Mouse (Mus musculus) cerebellum, adult 9-11 months (tissue): ENCODE data around the gene Cdhr4.
"Not testable (repeated sequence)": the region's sequence is repeated elsewhere in the genome, so short reads cannot be mapped to it uniquely, and the experiment has no call there.

Source experiments
- DNase-seq: peaks from one replicate; pipeline ENCODE4 v3.0.0; 2022

Gene Cdhr4

DNA sequence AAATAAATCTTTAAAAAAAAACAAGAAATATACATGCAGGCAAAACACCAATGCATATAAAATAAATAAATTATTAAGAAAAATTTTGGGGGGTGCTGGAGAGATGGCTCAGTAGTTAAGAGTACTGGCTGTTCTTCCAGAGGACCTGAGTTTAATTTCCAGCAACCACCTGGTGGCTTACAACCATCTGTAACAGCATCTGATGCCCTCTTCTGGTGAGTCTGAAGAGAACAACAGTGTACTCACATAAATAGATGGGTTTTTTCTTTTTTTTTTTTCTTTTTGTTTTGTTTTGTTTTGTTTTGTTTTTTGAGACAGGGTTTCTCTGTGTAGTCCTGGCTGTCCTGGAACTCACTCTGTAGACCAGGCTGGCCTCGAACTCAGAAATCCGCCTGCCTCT lies 21.3 kb downstream of the Cdhr4 start:
- DNase-seq = not testable (repeated sequence)

DNA sequence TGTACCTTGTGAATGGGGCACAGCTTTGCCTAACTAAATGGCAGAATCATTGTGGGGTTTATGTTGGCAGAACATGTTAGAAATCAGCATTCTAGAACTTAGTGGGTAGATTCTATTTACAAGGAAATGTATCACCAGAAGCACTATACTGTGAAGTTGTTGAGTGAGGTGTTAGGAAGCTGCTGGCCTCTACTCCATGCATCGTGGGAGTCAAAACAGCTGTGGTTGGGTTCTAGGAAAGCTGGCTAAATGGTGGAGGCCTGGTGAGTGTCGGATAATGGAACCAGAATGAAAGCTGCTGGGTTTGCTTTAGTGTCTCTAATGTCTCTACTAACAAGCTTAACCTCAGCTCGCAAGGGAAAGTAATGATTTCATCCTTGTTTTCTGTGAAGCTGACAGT lies 24.8 kb downstream of the Cdhr4 start:
- DNase-seq = no peak

DNA sequence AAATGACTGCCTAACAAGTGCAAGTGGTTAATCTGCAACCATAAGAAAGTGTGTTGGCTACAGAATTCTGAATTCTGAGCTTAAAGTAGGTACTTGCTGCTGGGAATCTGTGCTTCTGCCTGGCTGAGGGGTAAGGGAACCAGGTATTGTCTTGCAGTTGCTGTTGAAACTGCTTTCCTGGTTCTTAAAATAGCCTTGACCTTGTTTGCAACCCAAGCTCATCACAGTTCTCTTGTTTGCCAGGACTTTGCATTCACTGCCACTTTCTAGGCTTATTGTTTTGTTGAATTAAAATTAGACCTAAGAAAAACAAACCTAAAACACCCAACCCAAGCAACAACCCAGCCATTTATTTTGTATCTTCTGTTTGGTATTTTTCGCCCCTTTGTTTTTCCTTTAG lies 28.4 kb downstream of the Cdhr4 start:
- no peak for DNase-seq

DNA sequence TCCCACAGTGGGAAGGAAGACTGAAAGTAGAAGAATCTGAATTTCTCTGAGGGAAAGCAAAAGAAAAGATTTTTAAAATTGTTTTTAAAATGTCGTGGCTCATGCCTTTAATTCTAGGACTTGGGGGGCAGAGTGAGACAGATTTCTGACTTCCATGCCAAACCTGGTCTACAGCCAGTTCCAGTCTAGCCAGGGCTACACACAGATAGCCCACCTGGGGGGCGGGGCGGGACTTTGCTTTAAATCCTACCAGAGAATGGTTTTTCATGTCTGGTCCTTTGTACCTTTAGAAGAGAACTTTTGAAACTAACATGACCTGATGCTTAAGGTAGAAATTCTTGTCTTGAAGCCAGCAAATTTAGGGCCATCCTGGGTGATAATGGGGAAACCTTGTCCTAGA lies 30.9 kb downstream of the Cdhr4 start:
- peak; percentile 28 for DNase-seq

DNA sequence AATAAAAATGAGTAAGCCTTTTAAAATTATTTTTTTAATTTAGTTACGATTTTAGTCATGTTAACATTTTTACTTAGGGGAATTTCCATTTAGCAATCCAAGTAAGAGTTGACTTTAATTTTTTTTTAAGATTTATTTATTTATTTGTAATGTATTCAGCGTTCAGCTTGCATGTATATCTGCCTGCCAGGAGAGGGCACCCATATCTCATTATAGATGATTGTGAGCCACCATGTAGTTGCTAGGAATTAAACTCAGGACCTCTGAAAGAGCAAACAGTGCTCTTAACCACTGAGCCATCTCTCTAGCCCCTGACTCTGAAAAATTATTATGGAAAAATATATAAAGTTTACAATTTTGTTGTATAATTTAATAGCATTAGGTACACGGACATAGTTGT lies 34.3 kb downstream of the Cdhr4 start:
- no peak for DNase-seq

DNA sequence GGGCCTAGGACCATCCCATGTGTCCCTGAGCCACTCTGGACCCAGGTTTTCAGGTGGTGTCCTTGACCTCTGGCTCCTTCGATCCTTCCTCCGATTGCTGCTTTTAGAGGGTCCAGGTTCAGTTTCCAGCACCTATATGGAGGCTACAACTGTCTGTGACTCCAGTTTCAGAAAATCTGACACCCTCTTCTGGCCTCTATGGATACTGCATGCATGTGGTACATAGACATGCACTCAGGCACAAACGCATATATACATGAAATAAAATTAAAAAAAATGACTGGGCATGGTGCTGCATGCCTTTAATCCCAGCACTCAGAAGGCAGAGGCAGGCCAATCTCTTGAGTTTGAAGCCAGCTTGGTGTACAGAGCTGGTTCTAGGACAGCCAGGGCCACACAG lies 35.6 kb downstream of the Cdhr4 start:
- no peak for DNase-seq

DNA sequence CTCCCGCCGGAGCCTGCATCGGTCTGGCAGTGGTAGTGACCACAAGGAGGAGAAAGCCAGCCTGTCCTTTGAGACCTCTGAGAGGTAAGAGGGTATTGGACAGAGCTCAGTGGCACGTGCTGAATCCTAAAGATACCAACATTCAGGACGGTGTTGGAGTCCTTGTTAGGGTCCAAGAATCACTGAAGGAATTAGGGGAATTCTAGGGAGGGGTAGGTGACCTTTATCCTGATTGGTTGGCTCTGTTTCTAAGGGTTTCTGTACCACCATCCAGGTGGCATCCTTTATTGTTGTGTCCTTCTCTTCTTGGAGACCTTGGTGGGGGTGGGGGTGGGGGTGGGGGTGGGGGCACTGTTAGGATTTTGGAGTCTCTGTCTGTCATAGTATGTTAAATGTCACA lies 39.8 kb downstream of the Cdhr4 start:
- DNase-seq = no peak

DNA sequence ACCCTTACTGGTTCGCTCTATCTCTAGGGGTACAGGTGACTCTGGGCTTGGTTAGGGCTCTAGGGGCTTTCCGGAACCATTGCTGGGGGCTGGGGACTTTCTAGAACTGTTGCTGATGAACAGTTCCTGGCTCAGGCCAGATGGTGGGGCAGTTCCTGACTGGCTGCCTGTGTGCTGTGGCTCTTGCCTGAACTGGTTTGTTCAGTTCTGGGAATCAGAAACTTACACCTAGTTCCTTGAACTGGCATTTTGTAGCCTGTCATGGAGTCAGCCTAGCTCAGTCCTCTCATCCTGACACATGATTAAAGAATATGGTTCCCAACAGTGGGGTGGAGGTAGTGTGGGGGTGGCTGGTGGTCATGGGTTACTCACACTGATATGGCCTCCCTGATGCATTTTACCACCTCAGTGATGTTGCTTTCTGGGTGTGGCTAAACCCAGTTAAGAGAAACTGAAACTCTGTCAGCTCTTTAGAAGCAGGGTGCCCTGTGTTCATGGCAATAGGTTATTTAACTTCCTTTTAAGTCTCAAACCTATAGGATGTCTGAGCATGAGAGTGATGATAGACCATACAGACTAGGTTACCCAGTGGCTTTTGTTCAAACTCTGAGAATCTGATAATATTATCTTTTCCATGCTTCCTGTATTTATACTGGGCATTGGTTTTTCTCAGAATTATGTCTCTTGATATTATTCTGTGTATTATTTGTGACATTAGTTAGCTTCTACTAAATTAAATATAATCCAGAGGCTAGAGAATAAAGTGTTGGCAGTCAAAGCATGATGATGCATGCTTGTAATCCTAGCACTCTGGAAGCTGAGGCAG lies 43.2 kb downstream of the Cdhr4 start:
- DNase-seq = no peak

DNA sequence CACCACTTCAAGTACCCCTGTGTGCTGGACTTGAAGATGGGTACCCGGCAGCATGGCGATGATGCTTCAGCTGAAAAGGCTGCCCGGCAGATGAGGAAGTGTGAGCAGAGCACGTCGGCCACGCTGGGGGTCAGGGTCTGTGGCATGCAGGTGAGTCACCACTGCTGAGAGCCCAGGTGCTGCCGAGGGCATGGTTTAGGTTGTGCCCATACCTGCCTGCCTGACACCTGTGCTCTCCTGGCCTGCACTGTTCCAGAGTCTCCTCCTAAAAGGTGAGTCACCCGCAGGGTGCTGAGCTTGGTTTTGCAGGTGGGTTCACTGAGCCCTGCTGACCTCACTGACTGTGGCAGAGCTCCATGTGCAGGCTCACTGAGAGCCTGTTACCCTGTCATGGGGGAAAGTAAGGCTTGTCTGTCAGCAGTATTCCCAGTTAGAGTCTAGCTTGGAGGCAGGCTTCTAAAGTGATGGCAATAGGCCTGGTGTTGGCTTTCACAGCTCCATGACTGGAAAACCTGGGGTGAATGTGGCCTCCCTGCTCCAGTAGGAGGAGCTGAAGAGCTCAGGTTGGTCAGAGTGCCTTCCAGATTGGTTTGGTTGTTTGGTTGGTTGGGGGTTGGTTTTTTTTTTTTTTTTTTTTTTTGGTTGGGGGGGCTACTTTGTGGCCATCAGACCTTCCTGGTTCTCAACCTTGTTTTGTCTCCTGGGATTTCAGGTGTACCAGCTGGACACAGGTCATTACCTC lies 52.6 kb downstream of the Cdhr4 start:
- peak; percentile 24 for DNase-seq

DNA sequence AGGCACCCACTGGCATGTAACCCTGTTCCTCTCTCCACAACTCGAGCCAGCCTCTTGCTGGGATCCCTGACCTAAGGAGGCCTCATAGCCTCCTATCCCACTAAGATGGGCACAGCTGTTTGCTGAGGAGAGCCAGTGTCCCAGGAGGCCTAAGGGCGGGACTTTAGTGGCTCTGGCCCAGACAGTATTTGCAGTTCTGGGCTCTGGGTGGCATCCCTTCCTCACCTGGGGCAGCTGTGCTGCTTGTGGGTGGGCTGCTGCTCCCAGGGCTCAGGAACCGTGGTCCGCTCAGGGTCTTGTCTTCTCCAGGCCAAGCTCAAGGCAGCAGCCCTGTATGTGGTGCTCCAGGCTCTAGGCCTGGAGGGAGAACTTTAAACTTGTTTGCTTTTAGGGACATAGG lies 54.3 kb downstream of the Cdhr4 start:
- DNase-seq = peak; percentile 34

DNA sequence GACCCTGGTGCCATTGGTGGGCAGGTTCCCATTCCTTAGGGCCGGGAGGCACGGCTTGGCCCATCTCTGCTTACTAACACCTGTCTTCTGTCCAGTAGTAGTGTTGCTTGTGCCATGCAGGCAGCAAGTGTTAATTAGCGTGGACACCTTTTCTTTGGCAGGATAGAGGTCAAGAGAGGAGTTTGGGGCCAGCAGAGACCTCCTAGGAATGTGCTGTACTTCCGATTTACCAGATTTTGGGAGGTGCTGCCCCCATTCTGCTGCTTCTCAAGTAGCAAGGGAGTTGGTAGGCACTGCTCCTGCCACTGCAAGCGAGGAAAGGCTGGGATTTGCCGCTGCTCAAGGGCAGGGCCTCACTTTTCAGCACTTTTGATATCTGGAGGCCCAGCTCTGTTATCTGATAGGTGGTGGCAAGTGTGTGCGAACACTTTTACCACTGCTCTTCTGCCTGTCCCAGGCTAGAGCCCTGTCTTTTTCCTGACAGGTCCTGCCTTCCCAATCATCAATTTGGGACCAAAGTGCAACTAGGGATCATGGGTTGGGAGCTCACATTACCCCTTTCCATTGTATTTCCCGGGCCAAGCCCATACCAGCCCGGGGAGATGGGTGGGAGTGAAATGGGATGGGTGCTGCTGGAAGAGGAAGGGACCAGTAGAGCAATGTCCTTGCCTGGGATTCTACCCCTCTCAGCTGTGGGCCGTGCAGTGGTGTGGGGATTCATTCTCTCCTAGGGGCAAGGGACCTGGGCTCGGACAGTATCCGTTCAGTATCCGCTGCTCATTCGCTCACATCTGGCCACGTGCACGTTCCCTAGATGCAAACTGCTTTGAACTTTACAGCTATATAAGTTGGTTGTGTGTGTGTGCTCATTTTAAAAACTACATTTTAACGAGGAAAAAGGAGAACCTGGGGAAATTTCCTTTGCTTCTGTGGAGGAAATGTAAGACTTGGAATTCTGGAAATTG lies 55.6 kb downstream of the Cdhr4 start:
- peak; percentile 38 for DNase-seq

DNA sequence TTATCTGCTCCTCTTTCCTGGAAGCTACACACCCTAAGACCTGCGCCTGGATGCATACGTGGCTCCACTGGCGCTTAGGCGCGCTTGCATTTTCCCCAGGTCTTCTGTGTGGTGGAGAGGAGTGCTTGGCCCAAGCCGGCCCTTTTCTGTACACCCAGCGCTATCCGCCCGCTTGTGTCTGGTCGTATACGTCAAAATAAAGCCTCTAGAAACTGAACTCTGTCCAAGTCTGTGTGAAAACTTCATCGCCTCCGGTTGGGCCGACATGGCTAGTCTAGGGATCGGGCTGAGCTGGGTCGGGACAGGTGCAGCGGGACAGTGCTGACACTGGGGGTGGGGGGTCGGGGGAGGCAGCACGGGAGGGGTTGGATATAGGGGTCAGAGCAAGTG lies 56.3 kb downstream of the Cdhr4 start:
- DNase-seq = no peak

DNA sequence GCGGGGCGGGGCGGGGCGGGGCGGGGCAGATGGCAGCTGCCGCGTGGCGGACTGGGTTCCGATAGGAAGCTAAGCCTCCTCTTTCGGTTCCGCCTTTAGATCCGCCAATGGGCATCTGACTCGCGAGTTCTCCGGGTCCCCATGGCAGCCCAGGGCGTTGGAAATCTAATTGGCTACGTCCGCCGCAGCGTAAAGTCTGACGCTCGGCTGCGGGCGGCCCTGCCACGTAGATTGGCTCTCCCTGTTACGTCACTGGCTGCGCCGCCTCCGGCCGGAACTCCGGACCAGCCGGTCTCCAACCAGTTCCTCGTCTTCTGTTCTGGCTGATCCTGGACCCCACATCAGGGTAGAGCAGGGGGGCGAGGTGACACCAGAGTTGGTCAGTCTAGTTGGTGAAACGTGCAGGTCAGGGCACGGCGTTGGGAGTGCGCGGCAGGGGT lies 56.7 kb downstream of the Cdhr4 start, which contains the start of gene Gmppb:
Gmppb (plus strand) TSS at position 227 of the 440 bp plus-strand sequence.
- DNase-seq = peak; percentile 96
